Mouse (Mus musculus) thymus, adult 2 months (tissue): ENCODE data around the gene Ccl24.

ENCODE experiments used
- CTCF ChIP-seq: fragments of 200-500 bp; IDR thresholded peaks from 2 replicates; pipeline ENCODE4 v1.5.1; 2012; ENCODE audit warnings: mild to moderate bottlenecking, control low read depth, low read length, moderate library complexity, borderline replicate concordance; ENCODE audit not compliant: control insufficient read depth, poor library complexity, insufficient read depth; ENCODE audit errors: extremely low read depth
- POLR2A ChIP-seq: fragments of 200-500 bp; IDR thresholded peaks from 2 replicates; pipeline ENCODE4 v1.6.1; 2012; ENCODE audit warnings: mild to moderate bottlenecking, low read length, control low read depth, moderate library complexity; ENCODE audit not compliant: control insufficient read depth, poor library complexity, insufficient read depth; ENCODE audit errors: extremely low read depth

DNA sequence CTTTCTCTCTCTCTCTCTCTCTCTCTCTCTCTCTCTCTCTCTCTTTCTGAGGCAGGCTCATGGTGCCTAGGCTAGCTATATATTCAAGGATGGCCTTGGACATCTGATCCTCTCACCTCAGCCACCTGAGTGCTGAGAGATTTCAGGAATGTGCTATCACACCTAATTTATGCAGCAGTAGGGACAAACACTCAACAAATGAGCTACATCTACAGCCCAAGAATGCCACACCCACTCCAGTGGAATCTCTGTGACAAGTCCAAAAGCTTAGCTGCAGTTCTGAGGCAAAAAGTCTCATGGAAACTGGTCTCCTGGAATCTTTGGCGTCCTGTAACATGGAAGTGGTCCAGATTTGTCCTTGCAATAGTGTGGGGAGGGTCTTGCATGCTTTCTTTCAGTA, 34.7 kb upstream of the Ccl24 start:
- TF ChIP-seq POLR2A (no peak), CTCF (no peak)
